Mouse (Mus musculus) mesoderm, embryonic 11.5 days (tissue): ENCODE measurements at regions not wholly inside any gene's neighbourhood (a gene's known extent, or its start where the extent isn't known, plus 50 kb on each side); places are given as distances from the start of the nearest gene placed in this dataset.

Experiments used
- DNase-seq: peaks from one replicate; pipeline ENCODE4 v3.0.0-alpha.2; 2012; ENCODE audit warnings: low read depth, low spot score

- DNase-seq, result no peak
Observed at GRCm38 (mm10) chr13:112168468-112168867, 119.8 kb upstream of the Ankrd55 start.

DNA sequence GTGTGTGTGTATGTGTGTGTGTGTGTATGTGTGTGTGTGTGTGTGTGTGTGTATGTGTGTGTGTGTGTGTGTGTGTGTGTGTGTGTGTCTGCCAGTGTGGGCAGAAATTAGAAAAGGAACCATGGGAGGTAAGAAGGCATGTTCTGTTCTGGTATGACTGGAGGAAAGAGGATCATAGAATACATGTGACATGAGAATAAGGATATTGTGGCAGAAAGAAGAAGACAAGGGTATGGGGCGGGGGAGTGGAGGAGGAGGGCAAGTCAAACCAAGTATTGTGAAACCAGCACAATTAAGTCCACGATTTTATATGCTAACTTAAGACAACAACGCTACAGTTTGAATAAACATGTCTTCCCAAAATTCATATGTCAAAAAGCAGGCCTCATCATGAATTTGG is 117.4 kb upstream of the Ankrd55 start:
- DNase-seq, result no peak

- no peak for DNase-seq
Observed at GRCm38 (mm10) chr13:112171940-112172715, 116.1 kb upstream of the Ankrd55 start.

DNA sequence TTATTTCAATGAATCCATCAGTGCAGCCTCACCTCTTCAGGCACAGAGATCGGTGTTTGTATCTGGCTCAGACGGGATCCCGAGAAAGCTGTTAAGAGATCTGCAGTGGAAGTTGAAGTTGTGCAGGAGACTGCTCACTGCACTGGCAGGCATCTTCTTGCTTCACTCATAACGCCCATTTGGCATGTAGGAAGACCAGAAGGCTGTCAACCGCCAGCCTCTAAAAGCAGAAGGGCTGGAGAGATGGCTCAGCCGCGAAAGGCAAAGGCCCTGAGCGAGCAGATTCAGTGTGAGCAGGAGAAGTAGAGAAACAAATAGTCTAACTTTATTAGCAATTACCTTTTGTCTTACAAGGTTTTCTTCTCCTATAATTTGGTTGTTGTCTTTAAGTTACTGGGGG is 114.3 kb upstream of the Ankrd55 start:
- DNase-seq, result no peak

GRCm38 (mm10) chr13:112178031-112178430 is 110.2 kb upstream of the Ankrd55 start:
- no peak for DNase-seq

DNA sequence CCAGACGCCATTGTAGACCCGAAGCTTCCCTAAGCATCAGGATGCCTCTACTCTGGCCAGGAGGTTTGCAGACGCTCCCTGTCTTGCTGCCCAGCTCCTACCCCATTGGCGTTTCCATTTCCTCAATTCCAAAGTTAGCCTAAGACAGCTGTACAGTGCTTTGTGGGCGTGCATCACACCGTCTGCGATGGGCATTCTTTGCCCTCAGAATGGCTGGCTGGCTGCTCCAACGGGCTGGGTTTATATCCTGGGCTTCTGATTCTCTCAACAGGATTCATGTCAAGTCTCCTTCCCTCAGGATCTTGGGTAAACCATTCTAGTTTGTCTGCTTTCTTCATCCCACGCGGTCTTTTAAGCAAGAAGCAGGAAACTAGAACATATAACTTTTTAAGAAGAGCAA is 104.3 kb upstream of the Ankrd55 start:
- no peak for DNase-seq

DNA sequence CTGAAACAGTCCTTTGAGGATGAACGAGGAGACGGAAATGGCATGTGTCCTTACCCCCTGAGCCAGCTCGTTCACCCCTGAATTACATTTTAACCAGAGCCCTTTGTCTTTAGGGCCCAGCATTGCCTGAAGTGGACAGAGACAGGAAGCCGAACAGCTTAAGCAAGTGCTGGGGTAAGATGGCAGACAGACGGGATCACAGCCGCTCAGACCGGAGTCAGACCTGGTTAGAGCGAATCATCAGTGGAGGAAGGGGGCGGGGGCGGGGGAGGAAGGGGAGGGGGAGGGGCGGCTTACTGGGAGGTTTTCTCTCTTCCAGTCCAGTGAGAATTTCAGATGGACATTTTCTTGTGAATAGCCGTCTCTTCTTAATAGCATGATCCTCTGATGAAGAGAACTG is 103.1 kb upstream of the Ankrd55 start:
- no peak for DNase-seq

- no peak for DNase-seq
Observed at GRCm38 (mm10) chr13:112187226-112187625, 101.0 kb upstream of the Ankrd55 start.

DNA sequence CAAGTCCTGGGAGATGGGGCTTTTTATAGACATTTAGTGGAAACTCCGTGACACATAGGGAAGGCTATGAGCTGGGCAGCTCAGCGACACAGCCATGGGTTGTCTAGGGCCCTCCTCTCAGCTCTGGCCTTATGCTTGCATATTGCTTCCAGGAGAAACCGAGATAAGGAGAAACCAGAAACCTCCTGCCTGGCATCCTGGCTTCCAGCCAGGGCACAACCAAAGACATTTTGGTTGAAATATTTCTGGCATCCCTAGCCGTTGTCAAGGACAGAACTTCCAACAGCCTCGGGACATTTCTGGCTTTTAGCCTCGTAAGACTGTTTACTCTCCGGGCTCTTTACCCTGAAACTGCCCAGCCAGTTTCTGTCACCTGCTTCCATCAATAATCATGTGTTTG is 99.9 kb upstream of the Ankrd55 start:
- DNase-seq, result no peak

DNA sequence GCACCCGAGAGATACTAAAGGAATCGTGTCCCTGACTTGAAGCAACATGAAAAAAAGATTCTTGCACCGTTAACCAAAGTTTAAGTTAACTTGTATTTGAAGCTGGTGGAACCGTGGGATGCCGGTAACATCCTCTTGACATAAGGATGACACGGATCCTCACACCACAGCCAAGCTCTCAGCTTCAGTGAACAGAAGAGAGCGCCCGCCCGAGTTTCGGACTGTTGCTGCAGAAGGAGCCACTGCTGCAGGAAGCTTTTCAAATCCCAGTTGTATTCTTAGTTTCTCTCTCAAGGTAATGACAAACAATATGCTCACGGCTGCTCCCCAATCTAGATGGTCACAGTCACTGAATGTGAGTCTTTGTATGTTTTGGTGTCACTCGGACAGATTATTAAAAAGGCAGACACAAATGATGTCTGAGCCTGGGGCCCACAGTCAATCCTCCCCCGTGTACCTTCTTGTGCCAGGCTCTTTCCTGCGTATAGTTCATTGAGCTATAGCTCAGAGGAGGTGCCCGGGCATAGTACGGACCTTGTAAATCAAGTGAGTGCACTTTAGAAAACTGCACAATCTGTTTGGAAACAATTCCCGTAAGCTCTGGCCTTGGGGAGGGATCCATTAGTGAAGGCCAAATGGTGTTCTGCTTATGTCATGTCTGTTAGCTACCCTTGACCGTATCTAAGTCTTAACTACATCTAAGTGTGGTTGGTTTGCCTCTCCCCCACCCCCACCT is 99.3 kb upstream of the Ankrd55 start:
- DNase-seq, result no peak

- no peak for DNase-seq
Observed at GRCm38 (mm10) chr13:112189605-112190004, 98.6 kb upstream of the Ankrd55 start.

- no peak for DNase-seq
Observed at GRCm38 (mm10) chr13:112192192-112192905, 95.9 kb upstream of the Ankrd55 start.

DNA sequence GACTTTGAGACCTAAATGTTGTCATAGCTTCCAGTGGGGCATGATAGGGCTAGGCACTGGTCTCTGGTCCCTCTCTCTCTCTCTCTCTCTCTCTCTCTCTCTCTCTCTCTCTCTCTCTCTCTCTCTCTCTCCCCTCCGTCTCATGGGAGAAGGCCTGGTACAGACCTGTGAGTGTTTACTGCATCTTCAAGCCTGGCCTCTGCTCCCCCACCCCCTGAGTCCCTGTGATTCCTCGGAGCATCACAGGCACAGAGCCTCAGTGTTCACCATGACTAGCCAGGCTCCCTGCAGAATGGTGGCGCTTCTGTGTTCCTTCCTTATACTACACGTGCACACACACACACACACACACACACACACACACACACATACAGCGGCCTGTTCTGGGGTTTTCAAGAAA is 94.6 kb upstream of the Ankrd55 start:
- no peak for DNase-seq

DNA sequence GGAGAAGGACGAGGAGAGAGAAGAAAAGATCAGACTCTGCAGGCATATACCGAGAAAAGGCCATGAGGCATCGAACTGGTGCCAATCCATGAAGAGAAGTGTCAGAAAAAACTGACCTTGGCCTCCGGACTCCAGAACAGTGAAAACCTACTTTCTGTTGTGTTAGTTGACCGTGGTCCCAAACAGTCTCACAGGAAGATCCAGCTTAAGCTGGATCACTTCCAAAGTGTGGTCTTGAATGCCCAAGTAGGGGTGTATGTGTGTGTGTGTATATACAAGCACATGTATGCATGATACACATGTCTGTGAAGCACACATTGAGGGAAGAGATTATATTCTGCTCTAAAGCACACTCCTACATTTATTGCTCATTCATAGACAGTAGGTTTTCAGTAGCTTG is 93.3 kb upstream of the Ankrd55 start:
- no peak for DNase-seq

DNA sequence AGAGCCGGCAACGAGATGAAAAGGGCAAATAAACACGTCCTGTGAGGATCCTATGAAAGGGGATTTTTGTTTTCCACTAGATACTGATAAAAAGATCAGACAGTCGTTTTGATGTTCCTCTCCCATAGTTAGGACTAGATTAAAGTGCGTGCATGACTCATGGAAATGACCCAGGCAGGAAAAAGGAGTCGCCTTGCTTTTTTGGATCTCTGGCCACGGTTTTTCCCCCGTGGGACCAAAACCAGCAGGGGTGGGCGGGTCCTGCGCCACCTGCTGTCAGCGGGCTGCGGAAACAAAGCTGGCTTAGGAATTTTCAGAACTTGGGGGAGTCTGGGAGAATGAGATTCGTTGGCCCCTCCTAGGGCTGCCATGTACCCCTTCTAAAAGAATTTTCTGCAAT is 91.5 kb upstream of the Ankrd55 start:
- peak; percentile 61 for DNase-seq

DNA sequence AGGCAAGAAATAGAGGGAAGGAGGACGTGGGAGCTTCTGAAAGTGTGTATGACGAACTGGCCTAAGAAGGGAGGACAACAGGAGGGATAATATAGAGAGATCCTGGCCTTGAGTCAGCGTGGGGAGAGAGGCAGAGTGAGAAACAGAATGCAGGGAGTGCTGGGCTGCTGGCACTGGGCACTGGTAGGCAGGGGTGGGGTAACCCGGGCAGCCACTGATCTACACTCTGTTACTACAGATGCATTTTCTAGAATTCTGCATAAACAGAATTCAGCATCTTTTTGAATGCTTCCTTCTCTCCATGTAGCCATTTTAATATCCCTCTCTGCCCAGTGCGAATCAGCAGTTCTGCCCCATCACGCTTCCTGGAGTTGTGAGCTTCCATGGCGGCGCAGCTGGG is 84.5 kb upstream of the Ankrd55 start:
- no peak for DNase-seq

GRCm38 (mm10) chr13:112204204-112204603 is 84.0 kb upstream of the Ankrd55 start:
- no peak for DNase-seq

- DNase-seq, result no peak
Observed at GRCm38 (mm10) chr13:112204813-112205212, 83.4 kb upstream of the Ankrd55 start.

DNA sequence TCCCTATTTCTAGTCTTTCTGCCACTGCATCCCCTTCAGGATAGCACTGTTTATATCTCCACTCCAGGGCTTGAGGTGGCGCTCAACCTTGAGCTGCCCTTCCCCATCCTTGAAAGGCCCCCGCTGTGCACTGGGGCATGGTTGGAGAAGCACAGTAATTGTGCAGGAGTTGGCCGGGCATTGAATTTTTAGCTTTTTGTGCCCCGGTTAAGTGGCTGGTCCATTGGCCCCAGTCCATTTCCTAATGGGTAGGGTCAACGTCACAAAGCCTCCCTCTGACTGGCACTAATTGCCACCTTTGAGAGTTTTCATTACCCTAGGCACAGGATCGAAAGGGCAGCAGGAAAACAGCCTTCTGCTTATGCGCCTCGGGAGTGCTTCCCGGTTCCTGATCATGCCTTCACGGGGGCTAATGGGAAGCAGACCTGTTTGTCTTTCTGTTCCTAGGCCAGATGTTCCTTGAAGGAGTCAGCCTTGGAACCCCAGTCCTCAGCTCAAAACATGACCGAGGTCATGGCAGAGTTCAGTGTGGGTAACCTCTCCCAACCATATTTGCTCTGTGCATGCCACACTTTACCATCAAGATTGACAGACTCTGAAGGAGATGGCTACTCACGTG is 80.5 kb upstream of the Ankrd55 start:
- DNase-seq, result no peak

DNA sequence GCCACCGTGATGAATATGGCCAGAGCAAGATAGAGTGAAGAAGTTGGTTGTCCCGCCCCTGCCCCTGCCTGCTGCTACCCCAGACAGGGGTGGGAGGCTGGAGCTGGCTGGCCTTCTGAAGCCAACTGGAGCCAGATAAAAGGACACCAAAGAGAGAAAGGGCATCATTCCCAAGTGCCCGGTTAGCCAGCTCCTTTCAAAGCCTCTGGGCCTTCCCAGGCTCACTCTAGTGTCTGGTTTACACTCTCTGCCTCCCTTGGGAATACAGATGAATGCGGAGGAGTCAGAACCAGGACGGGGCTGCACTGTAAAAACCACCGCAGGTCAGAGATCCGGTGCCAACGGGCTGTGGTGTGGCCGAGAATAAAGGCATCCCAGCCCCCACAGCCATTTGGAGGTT is 76.4 kb upstream of the Ankrd55 start:
- DNase-seq, result no peak

DNA sequence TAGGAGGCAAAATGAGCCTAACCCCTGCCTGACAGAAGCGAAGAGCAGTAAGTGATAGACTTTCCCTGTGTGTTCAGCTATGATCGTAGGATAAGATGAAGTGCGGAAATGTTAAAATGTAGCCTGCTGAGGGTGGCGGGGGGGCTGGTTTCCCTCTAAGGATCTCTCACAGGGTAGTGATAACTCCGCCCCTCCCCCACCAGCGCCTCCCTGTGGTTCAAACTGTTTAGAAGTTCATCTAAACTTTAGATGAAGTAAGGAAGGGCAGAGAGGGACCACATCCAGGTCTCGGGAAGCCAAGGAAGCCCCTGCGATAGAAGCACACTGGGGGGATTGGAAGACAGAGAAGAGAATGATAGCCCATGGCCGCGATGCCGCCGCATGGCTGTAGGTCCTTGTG is 75.9 kb upstream of the Ankrd55 start:
- no peak for DNase-seq

DNA sequence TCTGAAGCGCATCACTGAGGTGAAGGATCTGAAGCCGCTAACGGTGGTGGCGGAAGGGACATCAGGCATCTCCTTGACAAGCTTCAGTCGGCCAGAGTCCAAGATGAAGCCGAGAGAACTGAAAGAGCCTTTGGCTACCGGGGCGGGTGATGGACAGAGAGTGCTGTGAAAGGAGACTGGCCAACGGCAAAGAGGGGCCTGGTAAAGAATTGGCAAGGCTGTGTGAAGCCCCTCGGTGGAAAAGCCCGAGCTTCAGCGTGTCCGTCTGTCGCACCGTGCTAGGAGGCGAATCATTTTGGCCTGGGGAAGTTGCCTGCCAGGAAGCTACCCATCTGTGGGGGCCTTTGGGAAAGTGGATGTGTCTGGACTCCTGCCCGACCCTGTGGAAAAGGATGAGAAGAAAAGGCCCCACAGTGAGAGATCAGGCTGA is 74.6 kb upstream of the Ankrd55 start:
- DNase-seq, result no peak
